Mouse (Mus musculus) erythroblast, embryonic 14.5 days (primary cell): ENCODE data around the gene Slc22a8.

Source experiments
- GATA1 ChIP-seq: IDR thresholded peaks from 2 replicates; pipeline ENCODE4 v1.6.1; 2012; ENCODE audit warnings: low read length, inconsistent platforms, mixed read lengths
- TAL1 ChIP-seq: IDR thresholded peaks from 3 replicates; pipeline ENCODE4 v1.6.1; 2012; ENCODE audit warnings: low read length, inconsistent platforms, mixed read lengths

DNA sequence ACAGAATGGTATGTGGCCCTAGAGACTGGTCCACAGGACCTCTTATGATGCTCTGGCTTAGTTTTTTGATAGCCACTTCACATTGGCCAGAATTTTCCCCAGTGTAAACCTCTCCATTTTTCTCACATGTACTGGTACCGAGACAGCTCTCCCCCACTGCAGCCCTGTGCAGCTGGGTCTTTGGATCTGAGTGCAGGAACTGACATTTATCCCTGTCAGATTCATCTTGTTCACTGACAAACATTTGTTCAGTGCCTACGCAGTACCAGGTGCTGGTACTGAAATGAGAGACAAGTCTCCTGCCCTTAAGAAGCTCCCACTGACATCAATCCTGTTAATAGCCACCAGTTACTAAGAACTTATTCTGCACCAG is 12.1 kb upstream of the Slc22a8 start:
- TF ChIP-seq TAL1 = no peak
- no peak for TF ChIP-seq GATA1
